Mouse (Mus musculus) liver, adult 2 months (tissue): ENCODE measurements at regions not wholly inside any gene's neighbourhood (a gene's known extent, or its start where the extent isn't known, plus 50 kb on each side); places are given as distances from the start of the nearest gene placed in this dataset.

Experiments used
- DNase-seq: peaks from one replicate; pipeline ENCODE4 v3.0.0-alpha.2; 2011; ENCODE audit warnings: low read depth, low spot score; ENCODE audit errors: extremely low read depth
- H3K27ac ChIP-seq: fragments of 200-500 bp; replicated peaks from 2 replicates; pipeline ENCODE4 v1.5.1; 2012; ENCODE audit warnings: low read depth, mild to moderate bottlenecking, control low read depth, inconsistent platforms, low read length; ENCODE audit not compliant: insufficient read depth
- H3K27me3 ChIP-seq: fragments of 200-500 bp; 2 replicates; pipeline ENCODE4 v1.6.1; 2012; ENCODE audit warnings: mild to moderate bottlenecking, moderate library complexity, low read length, inconsistent platforms; ENCODE audit not compliant: control insufficient read depth, insufficient read depth
- H3K36me3 ChIP-seq: fragments of 200-500 bp; 2 replicates; pipeline ENCODE4 v1.6.1; 2012; ENCODE audit warnings: low read length, inconsistent platforms; ENCODE audit not compliant: control insufficient read depth, insufficient read depth
- H3K4me1 ChIP-seq: fragments of 200-500 bp; 2 replicates; pipeline ENCODE4 v1.6.1; 2011; ENCODE audit warnings: low read length; ENCODE audit not compliant: control insufficient read depth, insufficient read depth
- H3K4me3 ChIP-seq: fragments of 200-500 bp; 2 replicates; pipeline ENCODE4 v1.5.1; 2011; ENCODE audit warnings: low read depth, mild to moderate bottlenecking, control low read depth, low read length, moderate library complexity; ENCODE audit not compliant: insufficient read depth
- H3K79me2 ChIP-seq: fragments of 200-500 bp; 2 replicates; pipeline ENCODE4 v1.6.1; 2012; ENCODE audit warnings: inconsistent platforms, mild to moderate bottlenecking, low read length, moderate library complexity; ENCODE audit not compliant: control insufficient read depth, insufficient read depth
- H3K9ac ChIP-seq: fragments of 200-500 bp; 2 replicates; pipeline ENCODE4 v1.6.1; 2012; ENCODE audit warnings: low read depth, mild to moderate bottlenecking, control low read depth, inconsistent platforms, low read length
- CTCF ChIP-seq: fragments of 200-500 bp; IDR thresholded peaks from 2 replicates; pipeline ENCODE4 v1.5.1; 2011; ENCODE audit warnings: low read depth, low read length, control low read depth
- POLR2A ChIP-seq: fragments of 200-500 bp; IDR thresholded peaks from 2 replicates; pipeline ENCODE4 v1.6.1; 2011; ENCODE audit warnings: low read length, control low read depth; ENCODE audit not compliant: insufficient read depth; ENCODE audit errors: extremely low read depth
- WGBS: fragments of 180-500 bp; shearing (Covaris S2); methylation state at CpG from one replicate; pipeline ENCODE4 v1.1.7; 2018; 5-methylcytosine and 5-hydroxymethylcytosine counted together

DNA sequence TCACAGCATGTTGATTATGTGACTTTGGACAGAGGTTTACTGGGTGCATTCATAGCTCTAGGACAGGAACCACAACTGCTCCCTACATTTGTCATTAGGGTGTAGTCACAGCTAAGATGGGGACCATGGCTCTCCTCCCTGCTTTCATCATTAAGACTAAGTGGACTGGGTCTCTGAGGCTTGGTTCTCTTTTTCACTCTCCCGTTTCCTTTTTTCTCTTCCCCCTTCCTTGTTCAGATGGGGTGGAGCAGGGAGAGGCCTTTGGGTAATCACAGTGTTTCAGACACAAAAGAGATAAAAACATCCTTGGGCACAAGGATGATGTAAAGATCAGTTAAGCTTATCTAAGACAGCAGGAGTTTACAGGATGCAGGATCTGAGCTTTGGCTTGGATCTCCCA lies 144.8 kb downstream of the Efnb2 start:
- Histone ChIP-seq H3K4me1 (no peaks in the 10 kb centered on the region), H3K27ac (no peak overlapping the region), H3K36me3 (no peaks in the 10 kb centered on the region), H3K27me3 (no peaks in the 10 kb centered on the region), H3K79me2 (no peaks in the 10 kb centered on the region), H3K9ac (no peak overlapping the region), H3K4me3 (no peak overlapping the region)
- WGBS = 33% methylated on average over 1 of the region's 1 CpGs
- TF ChIP-seq POLR2A (no peak), CTCF (no peak)
- DNase-seq = no peak

DNA sequence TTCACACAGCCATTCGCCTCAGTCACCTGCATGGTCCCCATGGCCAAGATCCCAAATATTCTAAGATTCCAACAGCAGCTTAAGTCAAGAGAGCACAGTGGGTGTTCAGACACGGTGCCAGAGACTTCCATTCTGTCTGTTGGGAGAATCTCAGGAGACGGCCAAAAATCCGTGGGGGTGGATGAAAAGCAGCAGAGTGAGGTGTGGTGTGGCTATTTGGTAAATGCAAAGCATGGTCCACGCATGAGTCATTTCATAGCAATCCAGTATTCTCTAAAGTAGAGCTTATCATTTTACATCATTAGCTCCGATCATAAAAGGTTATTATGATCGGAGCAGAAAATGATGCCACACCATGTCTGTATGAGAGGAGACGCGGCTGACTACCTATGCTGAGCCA lies 161.1 kb downstream of the Efnb2 start:
- TF ChIP-seq POLR2A = no peak
- no peak for TF ChIP-seq CTCF
- H3K9ac ChIP-seq = no peak overlapping the region
- no peaks in the 10 kb centered on the region for H3K4me1 ChIP-seq
- DNase-seq = no peak
- H3K27ac ChIP-seq = no peak overlapping the region
- no peaks in the 10 kb centered on the region for H3K36me3 ChIP-seq
- H3K27me3 ChIP-seq = no peaks in the 10 kb centered on the region
- 89% methylated on average over 9 of the region's 9 CpGs for WGBS
- no peaks in the 10 kb centered on the region for H3K79me2 ChIP-seq
- H3K4me3 ChIP-seq = no peak overlapping the region

DNA sequence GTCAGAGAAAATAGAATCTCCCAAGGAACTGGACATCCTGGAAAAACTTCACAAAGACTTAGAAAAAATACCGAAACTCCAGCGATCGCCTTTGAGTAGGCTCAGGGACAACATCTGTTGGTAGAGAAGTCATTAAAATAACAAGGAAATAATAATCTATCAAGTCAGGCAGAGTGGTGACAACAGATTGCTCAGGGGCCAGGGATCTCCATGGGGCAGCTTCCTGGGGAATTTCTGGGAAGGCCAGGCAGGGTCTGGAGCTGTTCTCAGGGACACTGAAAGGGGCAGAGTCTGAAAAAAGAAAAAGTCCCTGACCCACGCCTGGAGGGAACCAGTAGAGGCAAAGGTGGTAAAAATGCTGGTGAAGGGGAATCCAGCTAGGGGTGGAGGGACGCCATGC lies 162.3 kb downstream of the Efnb2 start:
- H3K4me3 ChIP-seq = no peak overlapping the region
- 67% methylated on average over 5 of the region's 5 CpGs for WGBS
- DNase-seq = no peak

GRCm38 (mm10) chr8:8495472-8495871 lies 165.6 kb downstream of the Efnb2 start:
- Histone ChIP-seq H3K79me2 (no peaks in the 10 kb centered on the region), H3K27ac (no peak overlapping the region), H3K4me1 (no peaks in the 10 kb centered on the region), H3K36me3 (no peaks in the 10 kb centered on the region), H3K9ac (no peak overlapping the region), H3K4me3 (no peak overlapping the region), H3K27me3 (no peaks in the 10 kb centered on the region)
- DNase-seq = no peak
- TF ChIP-seq POLR2A = no peak
- TF ChIP-seq CTCF = no peak
- 81% methylated on average over 7 of the region's 7 CpGs for WGBS

More for the DNA sequence above, 162.3 kb downstream of the Efnb2 start:
- TF ChIP-seq POLR2A = no peak
- TF ChIP-seq CTCF = no peak
- H3K79me2 ChIP-seq = no peaks in the 10 kb centered on the region
- H3K4me1 ChIP-seq = no peaks in the 10 kb centered on the region
- no peaks in the 10 kb centered on the region for H3K27me3 ChIP-seq
- no peak overlapping the region for H3K27ac ChIP-seq
- H3K36me3 ChIP-seq = no peaks in the 10 kb centered on the region
- H3K9ac ChIP-seq = no peak overlapping the region

DNA sequence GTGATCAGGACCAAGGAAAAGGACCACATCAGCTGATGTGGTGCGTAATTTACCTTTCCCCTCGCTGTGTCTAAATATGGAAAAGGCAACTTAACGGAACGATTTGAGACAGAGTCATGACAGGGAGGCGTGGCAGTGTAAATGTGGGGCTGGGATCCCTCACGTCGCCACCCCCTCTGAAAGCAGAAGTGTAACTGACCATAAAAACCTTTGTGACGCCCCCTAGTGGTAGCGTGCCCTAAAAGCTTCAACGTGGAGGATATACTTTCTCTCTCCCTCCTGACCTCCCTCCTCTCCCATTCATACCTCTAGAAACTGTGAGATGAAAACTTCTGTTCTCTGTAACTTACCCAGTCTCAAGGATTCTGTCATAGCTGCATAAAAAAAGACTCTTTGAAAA lies 166.8 kb downstream of the Efnb2 start:
- no peaks in the 10 kb centered on the region for H3K79me2 ChIP-seq
- no peaks in the 10 kb centered on the region for H3K36me3 ChIP-seq
- no peaks in the 10 kb centered on the region; the same call in 1 of the 2 replicates for H3K27me3 ChIP-seq
- H3K4me1 ChIP-seq = no peaks in the 10 kb centered on the region
- WGBS = 89% methylated on average over 10 of the region's 10 CpGs
- H3K9ac ChIP-seq = no peak overlapping the region
- no peak overlapping the region for H3K27ac ChIP-seq
- no peak overlapping the region for H3K4me3 ChIP-seq
- TF ChIP-seq CTCF (no peak), POLR2A (no peak)
- no peak for DNase-seq

GRCm38 (mm10) chr8:8491908-8492307 lies 169.1 kb downstream of the Efnb2 start:
- Histone ChIP-seq H3K9ac (no peak overlapping the region), H3K4me1 (no peaks in the 10 kb centered on the region), H3K79me2 (no peaks in the 10 kb centered on the region), H3K4me3 (no peak overlapping the region), H3K27ac (no peak overlapping the region), H3K36me3 (no peaks in the 10 kb centered on the region), H3K27me3 (no peaks in the 10 kb centered on the region; the same call in 1 of the 2 replicates)
- DNase-seq = no peak
- 87% methylated on average over 2 of the region's 2 CpGs for WGBS
- no peak for TF ChIP-seq POLR2A
- no peak for TF ChIP-seq CTCF
